Mouse (Mus musculus) subcutaneous adipose tissue, adult 2 months (tissue): ENCODE measurements around the gene Efl1. TPM values are rescaled to one million over a fixed set of nuclear protein-coding genes. Genes with fewer than 3 reads are reported as not detected.

Experiments
- polyA plus RNA-seq: library from polyadenylated mRNA; depleted of rRNA; stranded (reverse); fragments of >200 nt; gene quantifications from 2 replicates; pipeline ENCODE4 v1.2.3, GENCODE M21; 2012; ENCODE audit warnings: low replicate concordance; rRNA removed

The Efl1 gene
- 5.0 and 8.9 TPM in 2 replicates for polyA plus RNA-seq

GRCm38 (mm10) chr7:82648353-82649080 is at the start of gene Efl1, which contains the start of gene Saxo2:
Efl1 (plus strand) TSS chr7:82648614.
Saxo2 (minus strand) TSS chr7:82648528.

Other genes with a start within 250 kb of the Efl1 start
- 1.8 and 5.8 TPM in 2 replicates for gene Saxo2, start 86 bp upstream of the Efl1 start, polyA plus RNA-seq
- 5.3 and 30.0 TPM in 2 replicates for gene Mex3b, start 218.7 kb downstream of the Efl1 start, polyA plus RNA-seq